Mouse (Mus musculus) adrenal gland, postnatal 25 days (tissue): ENCODE data around the gene Uqcrc2. TPM values are rescaled to one million over a fixed set of nuclear protein-coding genes. Genes with fewer than 3 reads are reported as not detected.

ENCODE experiments used
- DNase-seq: peaks from one replicate; pipeline ENCODE4 v3.0.0; 2021; ENCODE audit warnings: mixed read lengths
- long read RNA-seq: library from polyadenylated mRNA; stranded (forward); transcript quantifications from one replicate; pipeline ENCODE4 v2.0.0, GENCODE M21; 2021
- total RNA-seq: library from RNA; stranded (reverse); gene quantifications from 2 replicates; pipeline ENCODE4 v1.2.3, GENCODE M21; 2021

Uqcrc2 gene
- 319 and 341 TPM in 2 replicates for total RNA-seq
- long read RNA-seq, transcript Uqcrc2-201 (14 exons, 1,896 nt), result major isoform, 591 of 626 reads
- long read RNA-seq, partial matches to known transcripts, result 16 of 626 reads
- long read RNA-seq, other reads (novel, unspliced or antisense), result 19 of 626 reads

GRCm38 (mm10) chr7:120634711-120635361, at the start of gene Uqcrc2:
Uqcrc2 (plus strand) TSS chr7:120635176.
- peak; percentile 89 for DNase-seq

- DNase-seq, result no peak
Observed at GRCm38 (mm10) chr7:120597203-120597743, 37.7 kb upstream of the Uqcrc2 start.

- peak; percentile 26 for DNase-seq
Observed at GRCm38 (mm10) chr7:120597744-120598243, 37.2 kb upstream of the Uqcrc2 start.

DNA sequence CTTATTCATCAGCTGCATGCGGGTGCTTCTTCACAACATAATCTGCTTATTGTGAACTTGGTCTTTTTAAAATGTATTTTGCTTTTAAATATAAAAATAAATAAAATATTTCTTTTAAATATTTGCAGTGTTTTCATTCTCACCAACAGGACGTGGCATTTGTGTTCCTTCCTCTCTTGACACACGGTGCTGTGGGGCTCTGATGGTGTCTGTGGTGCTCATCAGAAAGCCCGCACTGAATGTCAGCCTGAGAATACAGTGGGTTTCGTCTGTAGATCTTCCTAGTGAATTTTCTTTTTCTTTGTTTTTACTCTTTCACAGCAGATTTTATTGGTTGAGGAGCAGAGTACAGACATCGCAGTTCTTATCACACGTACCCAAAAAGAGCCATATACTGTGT, 36.6 kb upstream of the Uqcrc2 start:
- no peak for DNase-seq

- no peak for DNase-seq
Observed at GRCm38 (mm10) chr7:120620075-120620771, 14.8 kb upstream of the Uqcrc2 start.

- peak; percentile 51 for DNase-seq
Observed at GRCm38 (mm10) chr7:120620841-120621240, 14.1 kb upstream of the Uqcrc2 start.

- DNase-seq, result no peak
Observed at GRCm38 (mm10) chr7:120632518-120632917, 2.5 kb upstream of the Uqcrc2 start.

GRCm38 (mm10) chr7:120634301-120634700, 675 bp upstream of the Uqcrc2 start:
- DNase-seq, result no peak

DNA sequence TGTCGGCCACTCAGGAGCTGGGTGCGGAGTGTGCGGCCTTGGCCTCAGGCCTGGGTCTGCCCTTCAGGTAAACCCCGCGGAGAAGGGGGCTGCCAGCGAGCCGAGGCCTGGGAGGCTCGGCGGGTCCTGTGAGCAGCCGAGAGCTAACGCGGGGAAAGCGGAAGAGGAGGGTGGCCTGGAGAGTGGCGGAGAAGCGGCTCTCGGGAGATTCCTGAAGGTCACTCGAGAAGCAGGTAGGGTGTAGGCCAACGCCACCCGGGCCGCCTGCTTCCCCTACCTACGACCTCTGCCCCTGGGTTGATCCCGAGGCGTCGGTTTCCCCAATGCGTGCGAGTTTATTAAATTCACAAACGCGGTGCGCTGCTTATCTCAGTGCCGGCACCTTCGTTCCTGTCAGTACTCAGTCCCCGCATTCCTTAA, 396 bp downstream of the Uqcrc2 start:
- no peak for DNase-seq

- no peak for DNase-seq
Observed at GRCm38 (mm10) chr7:120635821-120636220, 845 bp downstream of the Uqcrc2 start.

- no peak for DNase-seq
Observed at GRCm38 (mm10) chr7:120643217-120643616, 8.2 kb downstream of the Uqcrc2 start.

- no peak for DNase-seq
Observed at GRCm38 (mm10) chr7:120647849-120648248, 12.9 kb downstream of the Uqcrc2 start.

DNA sequence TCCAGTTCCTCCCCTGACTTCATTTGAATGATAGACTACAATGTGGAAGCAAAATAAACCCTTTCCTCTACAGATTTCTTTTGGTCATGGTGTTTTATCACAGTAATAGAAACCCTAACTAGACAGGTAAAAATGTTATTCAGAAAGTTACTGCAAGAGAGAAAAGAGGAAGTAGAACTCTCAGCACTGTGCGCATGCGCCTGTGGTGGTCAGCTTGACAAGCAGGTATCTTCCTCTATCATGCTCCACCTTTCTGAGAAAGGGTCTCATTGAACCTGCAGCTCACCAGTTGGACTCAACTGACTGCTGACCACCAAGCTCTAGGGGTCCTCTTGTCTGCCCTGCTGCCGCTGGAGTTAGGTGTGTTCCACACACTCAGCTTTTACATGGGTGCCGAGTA, 27.1 kb downstream of the Uqcrc2 start:
- no peak for DNase-seq

DNA sequence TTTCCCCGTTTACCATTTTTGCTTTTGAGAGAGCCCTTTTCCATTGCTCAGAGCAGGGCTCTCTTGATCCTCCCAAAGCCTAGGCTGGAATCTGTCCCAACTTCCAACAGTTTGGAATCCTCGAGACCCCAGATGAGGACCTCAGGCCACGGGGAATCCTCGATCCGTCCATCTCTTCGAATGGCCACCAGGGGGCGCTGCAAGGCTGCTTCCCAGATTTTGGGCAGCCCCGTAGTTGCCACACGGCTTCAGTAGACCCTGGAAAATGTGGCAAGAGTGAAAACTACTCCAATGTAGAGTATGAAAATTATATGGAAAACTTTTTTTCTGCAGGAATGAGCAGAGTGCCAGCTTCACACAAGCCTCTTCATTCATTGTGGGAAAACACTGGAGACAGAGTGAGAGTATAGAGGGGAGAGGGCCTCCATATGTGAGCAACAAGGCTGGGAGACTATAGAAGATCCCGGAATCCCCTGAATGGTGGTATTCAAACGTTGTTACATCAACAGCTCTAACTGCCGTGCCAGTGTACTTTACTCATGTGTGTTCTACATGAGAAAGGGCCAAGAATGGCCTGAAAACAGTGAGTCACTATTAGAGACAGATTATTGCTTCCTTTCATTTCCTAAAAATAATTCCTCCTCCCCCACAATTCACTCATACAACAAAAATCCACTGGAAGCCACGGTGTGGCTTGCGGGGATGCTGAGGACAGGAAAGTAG, 35.3 kb downstream of the Uqcrc2 start, which contains the start of gene Pdzd9:
Pdzd9 (minus strand) TSS at position 191 of the 723 bp plus-strand sequence.
- DNase-seq, result peak; percentile 84

DNA sequence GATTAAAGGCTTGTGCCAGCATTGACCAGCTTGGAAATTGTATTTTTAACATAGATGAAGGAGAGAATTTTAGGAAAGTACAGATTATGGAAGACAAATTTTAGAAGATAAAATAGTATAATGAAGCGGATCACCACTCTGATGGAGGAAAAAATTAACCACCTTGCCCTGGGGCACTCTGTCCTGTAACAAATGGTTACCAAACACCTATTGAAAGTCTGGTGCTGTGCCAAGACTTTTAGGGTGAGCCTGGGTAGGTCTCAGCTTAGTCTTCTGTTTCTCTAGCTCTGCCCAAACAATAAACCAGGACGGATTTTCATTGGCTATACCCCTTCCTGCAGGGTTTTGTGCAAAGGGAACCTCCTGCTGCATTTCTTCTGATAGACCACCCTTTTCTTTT, 36.3 kb downstream of the Uqcrc2 start:
- DNase-seq, result no peak

DNA sequence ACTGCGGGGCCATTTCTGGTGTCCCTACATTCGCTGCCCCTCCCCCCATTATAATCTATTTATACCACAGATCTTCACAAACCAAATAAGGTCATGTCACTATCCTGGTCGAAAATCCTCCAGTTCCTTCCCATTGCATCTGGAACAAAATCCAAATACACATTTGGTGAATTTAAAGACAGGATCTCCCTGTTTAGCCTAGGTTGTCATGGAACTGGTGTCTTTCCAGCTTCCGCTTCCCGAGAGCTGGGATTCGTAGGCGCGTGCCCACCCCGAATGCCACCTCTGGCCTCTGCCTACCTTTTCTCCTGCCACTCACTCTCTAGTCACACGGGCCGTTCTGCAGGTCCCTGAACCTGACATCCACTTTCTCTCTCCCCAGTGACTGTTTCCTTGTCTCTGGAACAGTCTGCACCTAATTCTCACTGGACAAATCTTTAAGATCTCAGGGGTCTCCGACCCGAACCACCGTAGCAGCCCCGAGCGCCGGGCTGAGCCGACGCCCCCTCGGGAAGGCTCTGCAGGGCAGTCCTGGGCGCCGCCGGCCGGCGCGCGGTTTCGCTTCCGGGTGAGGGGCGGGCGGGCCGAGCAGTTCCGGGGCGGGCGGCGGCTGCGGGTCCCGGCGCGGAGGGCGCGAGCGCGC, 42.1 kb downstream of the Uqcrc2 start, which contains the start of gene Mosmo:
Mosmo (plus strand) TSS at position 618 of the 643 bp plus-strand sequence.
- peak; percentile 86 for DNase-seq

DNA sequence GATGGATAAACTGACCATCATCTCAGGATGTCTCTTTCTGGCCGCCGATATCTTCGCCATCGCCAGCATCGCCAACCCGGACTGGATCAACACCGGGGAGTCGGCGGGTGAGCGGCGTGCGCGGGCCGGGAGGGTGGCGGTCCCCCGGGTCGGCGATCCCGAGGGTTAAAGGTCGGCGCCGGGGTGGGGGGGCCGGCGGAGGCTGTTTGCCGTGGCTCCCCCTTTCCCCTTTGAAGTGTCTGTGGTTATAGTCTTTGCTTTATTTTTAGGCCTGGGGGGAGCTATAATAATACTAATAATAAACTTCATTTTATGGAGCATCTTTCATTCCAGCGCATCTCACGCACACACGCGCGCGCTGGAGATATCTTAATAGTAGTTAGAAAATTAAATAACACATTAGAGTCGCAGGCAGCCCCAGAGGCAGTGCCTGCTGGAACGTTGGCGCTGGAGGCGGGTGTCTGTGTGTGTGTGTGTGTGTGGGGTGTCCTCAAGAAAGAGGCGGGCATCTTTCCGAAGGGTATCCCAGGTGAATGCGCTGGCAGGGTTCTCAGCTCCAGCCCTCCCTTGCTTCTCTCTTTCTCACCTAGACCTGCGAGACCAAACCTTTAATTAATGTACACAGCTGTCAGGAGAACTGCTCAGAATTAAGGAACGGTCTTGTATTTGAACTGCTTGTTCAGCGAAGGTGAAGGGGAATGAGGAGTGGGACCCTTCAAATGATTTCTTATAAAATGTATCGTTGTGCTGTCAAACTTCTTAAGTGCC, 43.0 kb downstream of the Uqcrc2 start:
- peak; percentile 20 for DNase-seq

DNA sequence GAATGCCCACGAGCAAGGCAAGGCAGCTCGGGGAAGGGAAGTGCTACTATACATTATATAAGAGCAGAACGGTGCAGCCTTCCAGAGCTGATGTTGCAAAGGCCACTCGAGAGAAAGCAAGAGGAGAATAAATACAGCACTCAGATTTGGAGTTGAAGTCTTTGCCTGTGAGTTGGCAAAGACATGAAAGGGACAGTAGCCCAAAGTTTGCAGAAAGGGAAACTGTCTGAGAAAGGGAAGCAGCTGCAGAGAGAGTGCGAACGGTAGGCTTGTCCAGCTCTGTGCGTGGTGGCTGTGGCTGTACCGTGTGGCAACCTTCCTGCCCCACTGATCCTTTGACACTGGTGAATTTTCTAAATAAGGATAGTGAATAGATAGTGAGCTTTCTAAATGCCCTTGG, 44.0 kb downstream of the Uqcrc2 start:
- no peak for DNase-seq

GRCm38 (mm10) chr7:120682002-120682401, 47.0 kb downstream of the Uqcrc2 start:
- DNase-seq, result no peak

DNA sequence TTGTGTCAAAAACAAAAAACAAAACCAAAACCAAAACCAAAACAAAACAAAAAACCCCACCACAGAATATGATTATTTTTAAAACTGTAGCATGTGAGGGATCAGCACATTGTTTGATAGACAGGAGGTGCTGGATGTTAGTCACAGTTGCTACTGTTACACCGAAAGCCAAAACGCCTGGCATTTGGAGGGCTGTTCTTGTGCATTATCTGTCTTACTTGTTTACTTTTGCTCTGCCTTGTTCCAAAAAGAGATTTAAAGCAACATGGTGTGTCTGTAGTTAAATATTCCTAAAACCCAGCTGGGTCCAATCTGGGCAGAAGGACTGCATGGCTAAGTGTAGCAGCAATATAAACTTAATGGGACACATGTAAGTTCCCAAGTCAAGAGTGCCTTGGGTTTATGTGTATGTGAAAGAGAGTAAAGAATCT, 49.8 kb downstream of the Uqcrc2 start:
- no peak for DNase-seq

GRCm38 (mm10) chr7:120685227-120685626, 50.3 kb downstream of the Uqcrc2 start:
- DNase-seq, result no peak
